Mouse (Mus musculus) liver, adult 2 months (tissue): ENCODE data around the gene Spata20.

ENCODE experiments used
- CTCF ChIP-seq: fragments of 200-500 bp; IDR thresholded peaks from 2 replicates; pipeline ENCODE4 v1.5.1; 2011; ENCODE audit warnings: low read depth, low read length, control low read depth
- POLR2A ChIP-seq: fragments of 200-500 bp; IDR thresholded peaks from 2 replicates; pipeline ENCODE4 v1.6.1; 2011; ENCODE audit warnings: low read length, control low read depth; ENCODE audit not compliant: insufficient read depth; ENCODE audit errors: extremely low read depth

- TF ChIP-seq CTCF (peak; percentile 97), POLR2A (no peak)
Observed at GRCm38 (mm10) chr11:94486001-94486400, at the start of gene Spata20.
